Mouse (Mus musculus) brain, embryonic 14.5 days (tissue): Measurements from ENCODE around the gene Rapgef3.

Experiments used
- CTCF ChIP-seq: fragments of 200-500 bp; IDR thresholded peaks from 2 replicates; pipeline ENCODE4 v1.5.1; 2012; ENCODE audit warnings: inconsistent platforms, mild to moderate bottlenecking, moderate library complexity, borderline replicate concordance; ENCODE audit not compliant: insufficient read depth, insufficient read length; ENCODE audit errors: extremely low read depth
- POLR2A ChIP-seq: fragments of 200-500 bp; IDR thresholded peaks from 2 replicates; pipeline ENCODE4 v1.6.1; 2012; ENCODE audit warnings: mild to moderate bottlenecking, inconsistent platforms, borderline replicate concordance; ENCODE audit not compliant: poor library complexity, insufficient read depth, insufficient read length, severe bottlenecking; ENCODE audit errors: extremely low read depth

DNA sequence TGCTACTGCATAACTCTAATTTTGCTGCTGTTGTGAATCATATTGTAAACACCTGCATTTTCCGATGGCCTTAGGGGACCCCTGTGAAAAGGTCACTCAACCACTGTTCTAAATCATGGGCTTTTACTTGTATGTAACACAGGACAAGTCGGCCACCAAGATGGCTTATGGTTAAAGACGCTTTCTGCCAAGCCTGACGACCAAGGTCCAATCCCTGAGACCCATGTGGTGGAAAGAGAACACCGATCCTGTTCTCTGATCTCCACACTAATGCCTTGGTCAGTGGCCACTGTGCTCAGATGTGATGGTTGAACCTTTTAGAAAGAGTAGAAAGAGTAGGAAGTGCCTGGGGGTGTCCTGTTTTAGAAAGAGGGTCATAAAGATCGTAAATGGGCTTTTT is 9.1 kb upstream of the Rapgef3 start:
- TF ChIP-seq CTCF = no peak
- TF ChIP-seq POLR2A = no peak
